Mouse (Mus musculus) midbrain, embryonic 14.5 days (tissue): ENCODE data around the gene Cald1. TPM values are rescaled to one million over a fixed set of nuclear protein-coding genes. Genes with fewer than 3 reads are reported as not detected.

ENCODE experiments used
- ATAC-seq: fragments of 200-750 bp; cut with Nextera tagmentation; 2 replicates; pipeline ENCODE4 v1.8.0; 2017; ENCODE audit warnings: moderate number of reproducible peaks, moderate library complexity; ENCODE audit not compliant: low FRiP score, low TSS enrichment
- DNase-seq: peaks from one replicate; pipeline ENCODE4 v3.0.0-alpha.2; 2015
- H3K27ac ChIP-seq: fragments of 300-500 bp; sonication (generic); replicated peaks from 2 replicates; pipeline ENCODE4 v1.5.1; 2014; ENCODE audit warnings: mild to moderate bottlenecking, low read depth, low read length, moderate library complexity
- H3K27me3 ChIP-seq: fragments of 300-500 bp; sonication (generic); 2 replicates; pipeline ENCODE4 v1.6.1; 2014; ENCODE audit warnings: low read length, control low read depth, mixed read lengths; ENCODE audit not compliant: control insufficient read depth, insufficient read depth
- H3K36me3 ChIP-seq: fragments of 300-500 bp; sonication (generic); 2 replicates; pipeline ENCODE4 v1.6.1; 2014; ENCODE audit warnings: low read length, control low read depth; ENCODE audit not compliant: control insufficient read depth, insufficient read depth
- H3K4me1 ChIP-seq: fragments of 300-500 bp; sonication (generic); 2 replicates; pipeline ENCODE4 v1.6.1; 2014; ENCODE audit warnings: mild to moderate bottlenecking, antibody characterized with exemption, low read length, control low read depth; ENCODE audit not compliant: control insufficient read depth, insufficient read depth
- H3K4me2 ChIP-seq: fragments of 300-500 bp; sonication (generic); 2 replicates; pipeline ENCODE4 v1.6.1; 2014; ENCODE audit warnings: mild to moderate bottlenecking, low read length, moderate library complexity
- H3K4me3 ChIP-seq: fragments of 300-500 bp; sonication (generic); replicated peaks from 2 replicates; pipeline ENCODE4 v1.5.1; 2014; ENCODE audit warnings: low read depth, low read length
- H3K9ac ChIP-seq: fragments of 300-500 bp; sonication (generic); replicated peaks from 2 replicates; pipeline ENCODE4 v1.6.1; 2014; ENCODE audit warnings: mild to moderate bottlenecking, low read length, moderate library complexity
- H3K9me3 ChIP-seq: fragments of 300-500 bp; sonication (generic); 2 replicates; pipeline ENCODE4 v1.6.1; 2016; ENCODE audit warnings: low read length, control low read depth, mixed read lengths; ENCODE audit not compliant: control insufficient read depth
- WGBS: fragments of 180-500 bp; shearing (Covaris S2); extraction: QIAGEN DNeasy Blood & Tissue Kit; methylation state at CpG from one replicate; pipeline ENCODE4 v1.1.7; 2014; 5-methylcytosine and 5-hydroxymethylcytosine counted together
- polyA plus RNA-seq: library from polyadenylated mRNA; unstranded; fragments of >200 nt; fragmentation: Nextera tagmentation; extraction: Ambion mirVana; gene quantifications from 2 replicates; pipeline ENCODE4 v1.2.1, GENCODE M21; 2014

Gene Cald1
- polyA plus RNA-seq, 1 experiment from 2014 or later: 50.0 TPM

- H3K4me2 ChIP-seq: no peak overlapping the region
- no peak overlapping the region for H3K4me3 ChIP-seq
- ATAC-seq (no peak), DNase-seq (no peak)
- no peaks in the 10 kb centered on the region for H3K9me3 ChIP-seq
- no peaks in the 10 kb centered on the region for H3K36me3 ChIP-seq
- no peaks in the 10 kb centered on the region for H3K27me3 ChIP-seq
- no peak overlapping the region for H3K9ac ChIP-seq
- H3K27ac ChIP-seq: no peak overlapping the region
- WGBS: 81% methylated on average over 1 of the region's 1 CpGs
- H3K4me1 ChIP-seq: no peaks in the 10 kb centered on the region
Observed at GRCm38 (mm10) chr6:34725660-34726059, 127.4 kb downstream of the Cald1 start.

GRCm38 (mm10) chr6:34726104-34726503, 127.8 kb downstream of the Cald1 start:
- H3K4me2 ChIP-seq: no peak overlapping the region
- H3K27ac ChIP-seq: no peak overlapping the region
- no peak overlapping the region for H3K4me3 ChIP-seq
- H3K9ac ChIP-seq: no peak overlapping the region
- no peaks in the 10 kb centered on the region for H3K9me3 ChIP-seq
- no peaks in the 10 kb centered on the region for H3K36me3 ChIP-seq
- DNase-seq (no peak), ATAC-seq (no peak)
- H3K27me3 ChIP-seq: no peaks in the 10 kb centered on the region
- H3K4me1 ChIP-seq: no peaks in the 10 kb centered on the region
- 71% methylated on average over 1 of the region's 1 CpGs for WGBS

- Histone ChIP-seq H3K4me1 (no peaks in the 10 kb centered on the region), H3K36me3 (no peaks in the 10 kb centered on the region), H3K9me3 (no peaks in the 10 kb centered on the region), H3K9ac (no peak overlapping the region), H3K4me2 (no peak overlapping the region), H3K27ac (no peak overlapping the region), H3K27me3 (no peaks in the 10 kb centered on the region), H3K4me3 (no peak overlapping the region)
- no peak for DNase-seq
- WGBS: 90% methylated on average over 15 of the region's 15 CpGs
- no peak for ATAC-seq
Observed at GRCm38 (mm10) chr6:34727316-34727983, 129.2 kb downstream of the Cald1 start.

GRCm38 (mm10) chr6:34729449-34730151, 131.3 kb downstream of the Cald1 start:
- Histone ChIP-seq H3K9me3 (no peaks in the 10 kb centered on the region), H3K4me2 (no peak overlapping the region), H3K9ac (no peak overlapping the region), H3K4me1 (no peaks in the 10 kb centered on the region), H3K27ac (no peak overlapping the region), H3K27me3 (no peaks in the 10 kb centered on the region), H3K36me3 (no peaks in the 10 kb centered on the region), H3K4me3 (no peak overlapping the region)
- WGBS: 90% methylated on average over 8 of the region's 8 CpGs
- ATAC-seq (no peak), DNase-seq (no peak)

- no peak overlapping the region for H3K9ac ChIP-seq
- WGBS: 92% methylated on average over 6 of the region's 6 CpGs
- H3K9me3 ChIP-seq: no peaks in the 10 kb centered on the region
- H3K4me2 ChIP-seq: no peak overlapping the region
- no peaks in the 10 kb centered on the region for H3K27me3 ChIP-seq
- H3K27ac ChIP-seq: no peak overlapping the region
- DNase-seq (no peak), ATAC-seq (no peak)
- H3K36me3 ChIP-seq: no peaks in the 10 kb centered on the region
- no peaks in the 10 kb centered on the region for H3K4me1 ChIP-seq
- H3K4me3 ChIP-seq: no peak overlapping the region
Observed at GRCm38 (mm10) chr6:34731007-34731406, 132.7 kb downstream of the Cald1 start.

- H3K4me2 ChIP-seq: no peak overlapping the region
Observed at GRCm38 (mm10) chr6:34731529-34731928, 133.2 kb downstream of the Cald1 start.

GRCm38 (mm10) chr6:34734940-34735695, 136.8 kb downstream of the Cald1 start:
- Histone ChIP-seq H3K4me2 (no peak overlapping the region), H3K9me3 (no peaks in the 10 kb centered on the region), H3K9ac (no peak overlapping the region), H3K36me3 (no peaks in the 10 kb centered on the region), H3K27me3 (no peaks in the 10 kb centered on the region), H3K4me1 (no peaks in the 10 kb centered on the region), H3K4me3 (no peak overlapping the region), H3K27ac (no peak overlapping the region)
- DNase-seq (no peak), ATAC-seq (no peak)
- 89% methylated on average over 13 of the region's 13 CpGs for WGBS

More at GRCm38 (mm10) chr6:34731529-34731928, 133.2 kb downstream of the Cald1 start:
- ATAC-seq (no peak), DNase-seq (no peak)
- WGBS: 79% methylated on average over 9 of the region's 9 CpGs
- H3K4me1 ChIP-seq: no peaks in the 10 kb centered on the region
- H3K27ac ChIP-seq: no peak overlapping the region
- no peak overlapping the region for H3K9ac ChIP-seq
- no peak overlapping the region for H3K4me3 ChIP-seq
- H3K36me3 ChIP-seq: no peaks in the 10 kb centered on the region
- H3K27me3 ChIP-seq: no peaks in the 10 kb centered on the region
- H3K9me3 ChIP-seq: no peaks in the 10 kb centered on the region

- H3K9me3 ChIP-seq: no peaks in the 10 kb centered on the region
- H3K4me2 ChIP-seq: no peak overlapping the region
- H3K4me3 ChIP-seq: no peak overlapping the region
- DNase-seq (no peak), ATAC-seq (no peak)
- H3K36me3 ChIP-seq: no peaks in the 10 kb centered on the region
- no peak overlapping the region for H3K27ac ChIP-seq
- H3K27me3 ChIP-seq: no peaks in the 10 kb centered on the region
- H3K9ac ChIP-seq: no peak overlapping the region
- 51% methylated on average over 2 of the region's 2 CpGs for WGBS
- no peaks in the 10 kb centered on the region for H3K4me1 ChIP-seq
Observed at GRCm38 (mm10) chr6:34736934-34737333, 138.6 kb downstream of the Cald1 start.
